Mouse (Mus musculus) heart, embryonic 11.5 days (tissue): ENCODE results near the gene Parvg. TPM values are rescaled to one million over a fixed set of nuclear protein-coding genes. Genes with fewer than 3 reads are reported as not detected.

ENCODE experiments used
- ATAC-seq: fragments of 200-750 bp; cut with Nextera tagmentation; replicated peaks from 2 replicates; pipeline ENCODE4 v1.8.0; 2017; ENCODE audit warnings: moderate library complexity; ENCODE audit not compliant: insufficient number of reproducible peaks, low FRiP score, low TSS enrichment
- H3K27ac ChIP-seq: fragments of 300-500 bp; sonication (generic); 2 replicates; pipeline ENCODE4 v1.5.1; 2014; ENCODE audit warnings: mild to moderate bottlenecking, low read depth, low read length
- H3K27me3 ChIP-seq: fragments of 300-500 bp; sonication (generic); 2 replicates; pipeline ENCODE4 v1.6.1; 2014; ENCODE audit warnings: mild to moderate bottlenecking, low read length, mixed read lengths; ENCODE audit not compliant: control insufficient read depth, insufficient read depth
- H3K36me3 ChIP-seq: fragments of 300-500 bp; sonication (generic); 2 replicates; pipeline ENCODE4 v1.6.1; 2014; ENCODE audit warnings: mild to moderate bottlenecking, low read length, moderate library complexity, mixed read lengths; ENCODE audit not compliant: control insufficient read depth, insufficient read depth
- H3K4me1 ChIP-seq: fragments of 300-500 bp; sonication (generic); 2 replicates; pipeline ENCODE4 v1.6.1; 2014; ENCODE audit warnings: low read length; ENCODE audit not compliant: control insufficient read depth, insufficient read depth
- H3K4me2 ChIP-seq: fragments of 300-500 bp; sonication (generic); 2 replicates; pipeline ENCODE4 v1.6.1; 2014; ENCODE audit warnings: mild to moderate bottlenecking, moderate library complexity
- H3K4me3 ChIP-seq: fragments of 300-500 bp; sonication (generic); 2 replicates; pipeline ENCODE4 v1.5.1; 2014; ENCODE audit warnings: low read depth, low read length
- H3K9ac ChIP-seq: fragments of 300-500 bp; sonication (generic); 2 replicates; pipeline ENCODE4 v1.6.1; 2014; ENCODE audit warnings: mild to moderate bottlenecking, low read depth, low read length, moderate library complexity
- H3K9me3 ChIP-seq: fragments of 300-500 bp; sonication (generic); replicated peaks from 2 replicates; pipeline ENCODE4 v1.6.1; 2016; ENCODE audit warnings: low read length; ENCODE audit not compliant: control insufficient read depth
- WGBS: fragments of 180-500 bp; shearing (Covaris S2); extraction: QIAGEN DNeasy Blood & Tissue Kit; methylation state at CpG from one replicate; pipeline ENCODE4 v1.1.7; 2014; ENCODE audit not compliant: insufficient replicate concordance; 5-methylcytosine and 5-hydroxymethylcytosine counted together
- polyA plus RNA-seq: library from polyadenylated mRNA; unstranded; fragments of >200 nt; fragmentation: Nextera tagmentation; extraction: Ambion mirVana; gene quantifications from 2 replicates; pipeline ENCODE4 v1.2.1, GENCODE M21; 2014

Parvg gene
- polyA plus RNA-seq, 1 experiment from 2014 or later = 0.60 TPM

- H3K9me3 ChIP-seq = no peaks in the 10 kb centered on the region
- no peak for ATAC-seq
- H3K4me2 ChIP-seq = no peak overlapping the region
- 0 out of 2 replicates have a peak overlapping the region, but pooled peaks have one; percentile 5 for H3K9ac ChIP-seq
- no peaks in the 10 kb centered on the region; the same call in 1 of the 2 replicates for H3K36me3 ChIP-seq
- peaks cover 26% of the 10 kb centered on the region for H3K4me1 ChIP-seq
- WGBS = 65% methylated on average over 2 of the region's 2 CpGs
- H3K27me3 ChIP-seq = no peaks in the 10 kb centered on the region
- no peak overlapping the region for H3K4me3 ChIP-seq
- no peak overlapping the region for H3K27ac ChIP-seq
These were observed 23.2 kb upstream of the Parvg start for GRCm38 (mm10) chr15:84300591-84300990.

- ATAC-seq = no peak
- Histone ChIP-seq H3K9me3 (no peaks in the 10 kb centered on the region), H3K27ac (no peak overlapping the region), H3K4me3 (no peak overlapping the region), H3K9ac (no peak overlapping the region), H3K36me3 (no peaks in the 10 kb centered on the region; the same call in 1 of the 2 replicates), H3K27me3 (no peaks in the 10 kb centered on the region), H3K4me1 (peaks cover 26% of the 10 kb centered on the region), H3K4me2 (no peak overlapping the region)
- 23% methylated on average over 7 of the region's 7 CpGs for WGBS
These were observed 22.8 kb upstream of the Parvg start for GRCm38 (mm10) chr15:84301026-84301425.

- no peak for ATAC-seq
- no peaks in the 10 kb centered on the region; the same call in 1 of the 2 replicates for H3K36me3 ChIP-seq
- no peak overlapping the region for H3K4me3 ChIP-seq
- H3K4me1 ChIP-seq = peaks cover 26% of the 10 kb centered on the region
- no peaks in the 10 kb centered on the region for H3K9me3 ChIP-seq
- H3K27ac ChIP-seq = no peak overlapping the region
- H3K4me2 ChIP-seq = no peak overlapping the region
- H3K27me3 ChIP-seq = no peaks in the 10 kb centered on the region
- 53% methylated on average over 8 of the region's 8 CpGs for WGBS
- no peak overlapping the region for H3K9ac ChIP-seq
These were observed 22.0 kb upstream of the Parvg start for GRCm38 (mm10) chr15:84301641-84302420.

GRCm38 (mm10) chr15:84303264-84303663, 20.6 kb upstream of the Parvg start:
- no peak for ATAC-seq
- H3K36me3 ChIP-seq = no peaks in the 10 kb centered on the region; the same call in 1 of the 2 replicates
- no peak overlapping the region for H3K4me3 ChIP-seq
- 49% methylated on average over 10 of the region's 10 CpGs for WGBS
- H3K4me2 ChIP-seq = no peak overlapping the region
- H3K9me3 ChIP-seq = no peaks in the 10 kb centered on the region
- H3K9ac ChIP-seq = no peak overlapping the region
- H3K27me3 ChIP-seq = no peaks in the 10 kb centered on the region
- no peak overlapping the region for H3K27ac ChIP-seq
- H3K4me1 ChIP-seq = peaks cover 26% of the 10 kb centered on the region

- 79% methylated on average over 10 of the region's 10 CpGs for WGBS
- Histone ChIP-seq H3K27me3 (no peaks in the 10 kb centered on the region), H3K27ac (no peak overlapping the region), H3K36me3 (no peaks in the 10 kb centered on the region; the same call in 1 of the 2 replicates), H3K4me3 (no peak overlapping the region), H3K9me3 (no peaks in the 10 kb centered on the region), H3K4me1 (peaks cover 16% of the 10 kb centered on the region), H3K9ac (no peak overlapping the region), H3K4me2 (no peak overlapping the region)
- no peak for ATAC-seq
These were observed 18.5 kb upstream of the Parvg start for GRCm38 (mm10) chr15:84305333-84305732.

- peaks cover 30% of the 10 kb centered on the region for H3K4me1 ChIP-seq
- no peaks in the 10 kb centered on the region for H3K27me3 ChIP-seq
- no peak overlapping the region for H3K4me3 ChIP-seq
- no peaks in the 10 kb centered on the region; the same call in 1 of the 2 replicates for H3K36me3 ChIP-seq
- no peak overlapping the region for H3K9ac ChIP-seq
- no peak overlapping the region for H3K4me2 ChIP-seq
- H3K27ac ChIP-seq = no peak overlapping the region
- 30% methylated on average over 11 of the region's 11 CpGs for WGBS
- H3K9me3 ChIP-seq = no peaks in the 10 kb centered on the region
- ATAC-seq = no peak
These were observed 13.6 kb upstream of the Parvg start for GRCm38 (mm10) chr15:84310271-84310670.

GRCm38 (mm10) chr15:84311295-84312085, 12.3 kb upstream of the Parvg start:
- 55% methylated on average over 9 of the region's 9 CpGs for WGBS
- Histone ChIP-seq H3K4me2 (no peak overlapping the region), H3K9ac (no peak overlapping the region), H3K36me3 (no peaks in the 10 kb centered on the region; the same call in 1 of the 2 replicates), H3K27me3 (no peaks in the 10 kb centered on the region), H3K27ac (peak overlapping the region; percentile 15; the same call in 1 of the 2 replicates), H3K4me1 (peaks cover 30% of the 10 kb centered on the region), H3K9me3 (no peaks in the 10 kb centered on the region), H3K4me3 (no peak overlapping the region)
- no peak for ATAC-seq

- H3K27ac ChIP-seq = 0 out of 2 replicates have a peak overlapping the region, but pooled peaks have one; percentile 29
- H3K27me3 ChIP-seq = no peaks in the 10 kb centered on the region
- ATAC-seq = no peak
- no peak overlapping the region for H3K9ac ChIP-seq
- WGBS = 54% methylated on average over 10 of the region's 10 CpGs
- H3K9me3 ChIP-seq = no peaks in the 10 kb centered on the region
- H3K4me1 ChIP-seq = peaks cover 30% of the 10 kb centered on the region
- peak overlapping the region; percentile 6; the same call in 1 of the 2 replicates for H3K4me2 ChIP-seq
- H3K36me3 ChIP-seq = no peaks in the 10 kb centered on the region
- H3K4me3 ChIP-seq = no peak overlapping the region
These were observed 10.8 kb upstream of the Parvg start for GRCm38 (mm10) chr15:84312878-84313565.
